Mouse (Mus musculus): Measurements from ENCODE around the gene Prkab2.

- TF ChIP-seq POLR2A (IDR thresholded peaks at IDR 0.05; ENCODE audit: control insufficient read depth, extremely low read depth, insufficient read depth, low read length, poor library complexity), result no peak
- no peak for TF ChIP-seq CTCF (IDR thresholded peaks at IDR 0.05; ENCODE audit: borderline replicate concordance, control insufficient read depth, extremely low read depth, insufficient read depth, low read length, poor library complexity)
Observed at GRCm38 (mm10) chr3:97617091-97617825, 40.7 kb upstream of the Prkab2 start.

Measured in thymus, adult 2 months (tissue).